Mouse (Mus musculus): ENCODE measurements around the gene Vrk1.

The Vrk1 gene

DNA sequence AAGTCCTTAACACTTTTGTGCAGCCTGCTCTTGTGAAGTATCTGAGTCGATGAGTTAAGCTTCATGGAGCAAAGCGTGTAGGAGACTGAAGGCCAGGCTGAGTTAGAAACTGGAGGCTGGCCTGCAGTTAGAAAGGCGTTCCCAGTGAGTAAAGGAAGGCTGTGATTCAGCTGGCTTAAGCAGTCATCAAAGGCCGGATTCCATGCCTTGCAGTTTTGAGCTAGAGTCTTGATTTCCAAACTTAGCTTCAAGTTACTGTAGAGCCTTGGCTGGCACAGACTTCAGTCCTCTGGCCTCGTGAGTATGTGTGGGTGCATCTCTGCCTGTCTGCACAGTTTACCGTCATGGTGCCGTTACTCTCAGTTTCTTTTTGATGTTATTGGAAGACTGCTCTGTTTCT is 42.2 kb downstream of the Vrk1 start:
- no peak for DNase-seq (ENCODE audit: low spot score)

DNA sequence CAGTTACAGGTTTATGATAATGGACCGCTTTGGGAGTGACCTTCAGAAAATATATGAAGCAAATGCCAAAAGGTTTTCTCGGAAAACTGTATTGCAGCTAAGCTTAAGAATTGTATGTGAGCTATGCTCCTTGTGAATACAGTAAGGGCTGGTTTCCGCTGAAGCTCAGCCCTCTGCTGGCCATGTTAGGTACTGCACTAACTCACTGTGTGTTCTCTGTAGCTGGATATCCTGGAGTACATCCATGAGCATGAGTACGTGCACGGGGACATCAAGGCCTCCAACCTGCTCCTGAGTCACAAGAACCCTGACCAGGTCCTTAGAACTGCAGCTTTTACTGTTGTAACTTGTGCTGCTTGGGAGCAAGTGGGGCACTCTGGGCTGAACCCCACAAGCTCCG is 45.8 kb downstream of the Vrk1 start:
- peak; percentile 68 for DNase-seq (ENCODE audit: low spot score)

DNA sequence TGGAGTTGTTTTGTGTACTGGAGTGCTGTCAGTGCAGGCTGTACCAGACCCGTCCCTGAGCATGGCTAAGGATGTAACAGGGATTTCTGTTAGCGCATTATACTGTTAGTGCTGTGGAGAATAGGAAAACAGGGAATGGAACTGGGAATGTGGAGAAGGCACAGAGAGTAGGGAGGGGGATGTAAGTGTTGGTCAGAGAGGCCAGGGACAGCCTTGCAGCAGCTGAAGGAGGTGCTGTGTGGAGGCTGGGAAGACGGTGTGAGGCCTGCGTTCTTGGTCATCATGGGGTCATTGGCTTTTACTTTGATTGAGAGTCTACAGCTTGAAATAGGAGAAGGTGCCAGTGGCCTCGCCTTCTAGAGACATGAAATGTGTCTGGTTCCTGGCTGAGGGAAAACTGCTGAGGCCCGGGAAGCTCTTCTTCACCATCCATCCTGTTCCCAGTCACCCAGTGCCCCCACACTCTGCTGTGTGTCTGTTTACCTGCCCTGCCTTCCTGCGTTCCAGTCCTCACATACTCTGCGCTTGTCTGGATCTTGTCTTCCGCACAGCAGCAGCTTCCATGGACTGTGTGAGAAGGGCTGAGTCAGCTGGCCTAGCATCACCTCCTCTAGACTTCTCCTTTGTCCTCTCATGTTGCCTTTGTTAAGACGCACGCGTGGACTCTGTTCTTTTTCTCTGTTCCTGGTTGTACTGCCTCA is 50.0 kb downstream of the Vrk1 start:
- DNase-seq (ENCODE audit: low spot score), result no peak

DNA sequence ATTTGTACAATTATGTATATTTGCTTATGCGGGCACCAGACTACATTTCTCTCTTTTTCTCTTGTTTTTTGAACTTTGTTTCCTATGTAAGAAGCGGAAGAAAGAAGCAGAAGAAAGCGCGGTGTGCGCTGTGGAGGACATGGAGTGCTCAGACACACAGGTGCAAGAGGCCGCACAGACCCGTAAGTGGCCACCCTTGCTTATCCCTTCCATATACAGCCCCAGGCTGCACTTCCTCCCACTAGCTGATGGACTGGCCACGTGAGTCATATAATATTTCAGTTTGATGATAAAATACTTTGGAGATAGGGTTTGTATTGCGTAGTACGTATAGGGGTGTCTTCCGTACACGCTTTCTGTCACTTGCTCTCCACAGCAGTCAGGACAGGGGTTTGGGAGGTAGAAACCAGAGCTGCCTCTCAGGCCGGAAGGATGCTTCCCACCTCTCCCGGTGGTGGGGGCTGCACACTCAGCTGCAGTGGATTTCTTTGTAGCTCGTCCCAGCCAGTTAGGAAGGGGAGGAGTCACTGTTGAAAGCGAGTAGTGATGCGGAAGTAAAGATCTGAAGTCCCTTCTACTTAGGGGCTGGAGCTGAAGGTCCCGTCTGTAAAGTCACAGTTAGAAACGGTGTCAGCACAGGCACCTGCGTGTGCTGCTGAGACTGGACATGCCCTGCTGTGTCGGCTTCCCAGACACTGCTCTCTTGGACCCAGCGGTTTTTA is 60.6 kb downstream of the Vrk1 start:
- DNase-seq (ENCODE audit: low spot score), result no peak

DNA sequence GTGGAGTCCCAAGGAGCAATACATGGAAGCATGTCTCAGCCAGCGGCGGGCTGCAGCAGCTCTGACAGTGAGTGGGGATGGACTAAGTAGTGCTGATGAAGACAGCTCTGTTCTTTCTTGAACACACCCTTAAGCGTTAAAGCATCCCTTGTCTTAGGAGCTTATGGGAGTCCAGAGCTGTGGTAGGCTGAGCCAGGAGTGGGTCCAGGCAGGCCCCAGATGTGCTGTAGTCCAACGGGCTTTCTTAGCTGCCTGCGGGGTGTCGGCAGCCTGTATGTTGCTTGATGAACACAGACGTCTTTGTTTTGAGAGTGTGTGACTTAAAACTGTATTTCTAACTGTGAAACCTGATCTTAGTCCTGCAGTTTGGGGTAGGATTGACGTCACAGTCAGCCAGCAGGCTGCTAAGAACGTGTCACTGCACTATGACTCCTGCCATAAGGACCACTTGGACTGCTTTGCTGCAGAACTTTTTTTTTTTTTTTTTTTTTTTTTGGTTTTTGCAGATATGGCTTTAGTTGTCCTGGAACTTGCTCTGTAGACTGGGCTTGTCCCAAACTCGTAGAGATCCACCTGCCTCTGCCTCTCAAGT is 61.6 kb downstream of the Vrk1 start:
- no peak for DNase-seq (ENCODE audit: low spot score)

DNA sequence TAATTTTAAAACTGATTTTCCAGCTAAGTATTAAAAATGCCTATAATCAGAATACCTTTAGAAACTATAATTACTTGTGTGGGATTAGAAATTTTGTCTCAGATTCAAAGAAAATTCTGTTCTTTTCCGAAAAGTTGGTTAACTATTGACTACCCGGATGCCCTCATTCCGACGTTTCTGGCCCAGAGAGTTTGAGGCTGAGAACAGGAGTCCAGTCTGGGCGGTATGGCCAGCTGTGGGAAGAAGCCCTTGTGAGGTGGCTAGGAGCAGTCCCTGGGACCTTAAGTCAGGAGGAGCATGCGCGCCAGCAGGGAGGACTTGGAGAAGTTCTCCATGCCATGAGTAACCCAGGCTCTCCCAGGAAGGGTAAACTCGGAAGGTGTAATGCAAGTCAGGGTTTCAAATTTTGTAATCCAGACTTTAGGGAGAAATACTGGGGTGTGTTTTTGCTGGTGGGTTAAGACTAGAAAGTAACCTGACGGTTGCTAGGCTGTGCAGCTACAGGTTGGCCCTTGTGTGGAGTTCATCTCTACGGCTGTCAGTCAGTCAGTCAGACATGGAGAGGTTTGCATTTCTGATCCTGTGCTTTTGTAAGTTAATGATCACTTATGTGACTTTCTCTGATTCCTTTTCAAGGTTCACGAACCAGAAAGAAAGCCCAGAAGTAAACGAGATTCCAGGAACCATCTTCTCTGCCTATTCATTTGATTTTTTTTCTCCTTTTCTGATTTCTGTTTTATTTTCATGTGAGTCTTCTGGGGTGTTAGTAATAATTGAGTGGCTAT is 64.5 kb downstream of the Vrk1 start:
- no peak for DNase-seq (ENCODE audit: low spot score)

DNA sequence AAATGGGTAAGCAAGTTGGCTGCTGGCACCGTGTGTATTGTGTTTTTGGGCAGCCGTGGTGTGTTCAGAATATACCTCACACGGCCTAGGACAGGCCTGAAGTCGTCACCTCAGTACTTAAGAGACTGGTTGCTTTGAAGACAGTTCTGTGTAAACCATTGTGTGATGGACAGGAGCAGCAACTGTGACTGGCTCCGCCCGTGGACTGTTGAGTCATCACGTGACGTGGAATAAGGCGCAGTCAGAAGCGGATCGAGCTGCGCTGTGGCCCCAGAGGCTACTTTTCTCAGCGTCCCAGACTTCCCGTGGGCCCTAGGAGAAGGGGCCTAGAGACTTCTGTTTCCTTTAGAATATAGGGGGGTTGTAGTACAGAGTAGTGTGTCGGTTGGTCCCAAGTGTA is 66.1 kb downstream of the Vrk1 start:
- DNase-seq (ENCODE audit: low spot score), result no peak

DNA sequence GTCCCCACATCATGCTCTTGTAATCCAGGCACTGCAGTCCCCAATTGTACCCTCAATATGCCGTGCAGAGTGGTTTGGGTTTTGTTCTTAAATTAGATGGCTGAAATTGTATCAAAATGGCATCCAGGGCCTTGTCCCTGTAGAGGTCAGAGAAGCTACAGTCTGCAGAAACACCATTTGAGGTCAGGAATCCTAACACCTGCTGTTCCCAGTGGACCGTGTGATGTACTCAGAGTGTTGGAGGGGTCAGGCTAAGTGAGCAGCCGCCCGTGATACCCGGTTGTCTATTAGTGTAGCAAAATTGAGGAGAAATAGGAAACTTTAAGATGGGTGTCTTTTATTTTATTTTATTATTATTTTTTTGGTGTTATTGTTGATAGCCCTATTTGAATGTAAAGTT is 70.5 kb downstream of the Vrk1 start:
- DNase-seq (ENCODE audit: low spot score), result no peak

DNA sequence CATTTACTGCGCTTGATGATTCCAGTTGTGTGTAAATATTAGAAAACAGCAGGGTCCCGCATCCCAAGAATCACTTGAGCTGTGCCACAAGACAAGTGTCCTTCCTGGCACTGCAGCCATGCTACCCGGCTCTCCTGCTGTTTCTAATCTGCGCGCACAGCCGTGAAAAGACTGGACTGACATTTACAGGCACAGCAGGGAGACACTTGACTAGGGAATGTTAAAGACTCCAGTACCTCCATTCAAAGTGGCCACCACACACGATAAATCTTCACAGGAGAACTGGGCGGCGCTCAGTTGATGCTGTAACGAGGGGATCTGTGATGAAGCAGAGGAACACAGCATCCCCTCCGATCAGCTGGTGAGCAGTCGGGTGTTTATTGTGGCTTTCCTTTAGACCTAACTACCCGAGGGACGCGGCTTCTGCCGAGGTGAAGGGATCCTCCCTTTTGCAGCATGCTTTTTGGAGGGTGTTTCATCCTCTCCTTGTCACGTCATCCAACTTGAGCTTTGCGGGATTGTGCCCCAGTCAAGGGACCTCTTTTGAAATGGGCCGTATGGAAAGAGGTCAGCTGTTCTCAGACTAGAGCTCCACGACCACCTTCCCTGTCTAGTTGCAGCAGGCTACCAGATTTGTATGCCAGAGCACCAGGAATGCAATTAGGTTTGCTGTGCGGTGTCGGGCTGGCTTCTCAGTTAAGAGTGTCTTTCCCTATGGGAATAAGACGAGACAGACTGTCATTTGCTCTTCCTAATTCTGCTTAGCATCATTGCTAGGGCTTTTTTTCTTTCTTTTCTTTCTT is 71.1 kb downstream of the Vrk1 start:
- no peak for DNase-seq (ENCODE audit: low spot score)

DNA sequence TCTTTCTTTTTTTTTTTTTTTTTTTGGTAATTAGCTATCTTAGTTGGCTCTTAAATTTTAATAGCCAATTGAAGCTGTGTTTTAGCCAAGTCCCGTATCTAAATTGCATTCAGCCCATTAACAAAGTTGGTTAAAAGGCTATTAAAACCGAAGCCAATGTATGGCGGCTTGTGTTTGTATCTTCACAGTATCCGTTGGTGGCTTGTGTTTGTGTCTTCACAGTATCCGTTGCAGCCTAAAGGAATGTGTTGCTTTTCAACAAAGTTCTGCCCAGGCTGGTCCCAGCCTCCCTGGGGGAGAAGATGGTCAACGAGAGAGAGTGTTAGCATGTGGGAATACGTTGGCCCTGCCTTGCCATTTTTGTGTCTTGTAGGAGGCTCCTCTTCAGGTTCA is 71.7 kb downstream of the Vrk1 start:
- no peak for DNase-seq (ENCODE audit: low spot score)

DNA sequence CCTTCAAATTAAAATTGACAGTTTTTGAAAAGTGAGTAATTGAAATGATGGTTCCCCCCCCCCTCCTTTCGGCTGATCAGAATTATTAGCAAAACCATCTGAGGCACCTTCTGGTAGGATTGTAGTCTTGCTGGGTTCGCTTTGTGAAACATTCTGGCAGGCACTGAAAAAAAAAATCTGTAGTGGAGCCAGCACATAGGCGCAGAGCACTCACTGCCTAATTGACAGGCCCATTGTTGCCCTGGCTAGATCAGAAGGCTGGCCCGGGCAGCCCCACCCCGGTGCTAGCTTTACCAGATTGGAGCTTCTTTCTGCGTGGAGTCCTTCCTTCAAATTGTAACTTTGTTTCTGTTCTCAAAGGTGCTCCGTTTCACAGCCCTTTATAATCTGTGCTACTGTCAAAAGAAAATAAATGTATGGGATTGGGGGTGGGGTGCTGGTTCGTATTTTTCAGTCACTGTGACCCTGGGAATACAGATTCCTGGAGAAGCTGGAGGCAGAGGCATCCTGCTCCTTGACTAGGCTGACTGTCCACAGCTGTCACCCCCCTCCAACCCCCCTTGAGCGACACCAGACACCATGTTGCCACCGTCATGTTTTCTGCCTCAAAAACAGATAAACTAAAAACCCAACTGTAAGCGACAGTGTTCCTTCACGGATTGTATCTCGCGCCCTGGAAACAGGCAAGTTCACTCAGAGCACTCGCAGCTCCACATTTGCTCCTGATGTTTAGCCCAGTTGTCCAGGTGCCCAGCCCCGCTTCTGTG is 72.3 kb downstream of the Vrk1 start:
- DNase-seq (ENCODE audit: low spot score), result no peak

DNA sequence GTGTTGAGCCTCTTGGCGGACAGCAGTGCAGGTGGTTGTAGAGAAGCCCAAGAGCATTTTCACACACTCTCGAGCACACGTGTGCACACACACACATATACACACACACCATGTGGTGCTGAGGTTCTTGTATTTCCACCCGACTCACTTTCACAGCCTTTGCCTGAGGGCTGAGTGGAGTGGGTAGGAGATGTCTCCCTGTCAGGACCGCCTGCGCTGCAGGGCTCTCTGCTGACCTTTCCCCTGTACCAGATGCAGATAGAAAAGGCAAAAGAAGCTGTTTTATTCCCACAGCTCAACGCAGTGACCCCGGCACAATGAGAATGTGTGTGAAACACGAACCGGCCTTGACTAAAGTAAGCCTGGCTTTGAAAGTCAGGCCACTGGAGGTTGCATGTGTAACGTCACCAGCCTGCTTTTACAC is 72.9 kb downstream of the Vrk1 start:
- DNase-seq (ENCODE audit: low spot score), result no peak

DNA sequence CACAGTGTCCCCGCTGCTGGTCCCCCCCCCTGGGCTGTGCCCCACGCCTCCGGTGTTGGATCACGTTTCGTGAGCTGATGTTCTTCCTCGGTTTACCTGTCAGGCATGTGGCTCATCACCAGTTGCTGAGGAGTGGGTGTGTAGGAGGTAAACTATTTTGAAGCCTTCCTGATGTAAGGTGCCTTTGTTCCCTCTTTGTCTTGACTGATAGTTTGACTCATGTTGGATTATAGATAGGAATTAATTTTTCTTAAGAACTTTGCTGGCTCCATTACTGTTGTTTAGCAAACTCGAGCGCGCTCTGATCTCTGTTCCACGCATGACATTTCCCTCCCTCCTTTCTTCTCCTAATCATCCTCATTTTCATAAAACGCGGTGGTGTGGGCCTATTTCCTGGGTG is 74.1 kb downstream of the Vrk1 start:
- no peak for DNase-seq (ENCODE audit: low spot score)

DNA sequence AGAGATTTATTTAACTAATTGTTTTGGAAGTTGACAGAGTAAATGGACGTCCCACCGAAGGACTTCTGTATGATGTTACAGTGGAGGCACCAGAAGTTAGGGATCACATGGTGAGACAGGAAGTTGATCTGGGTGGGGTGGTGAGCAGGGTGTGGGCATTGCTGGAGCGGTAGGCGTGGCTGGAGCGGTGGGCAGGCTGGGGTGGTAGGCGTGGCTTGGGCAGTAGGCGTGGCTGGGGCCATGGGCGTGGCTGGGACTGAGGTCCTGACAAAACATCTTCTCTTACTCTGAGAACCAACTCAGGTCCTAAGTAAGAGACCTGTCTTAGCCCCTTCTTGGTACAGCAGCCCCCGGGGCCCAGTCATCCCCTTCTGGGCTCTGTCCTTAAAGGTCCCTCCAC is 84.8 kb downstream of the Vrk1 start:
- no peak for DNase-seq (ENCODE audit: low spot score)

DNA sequence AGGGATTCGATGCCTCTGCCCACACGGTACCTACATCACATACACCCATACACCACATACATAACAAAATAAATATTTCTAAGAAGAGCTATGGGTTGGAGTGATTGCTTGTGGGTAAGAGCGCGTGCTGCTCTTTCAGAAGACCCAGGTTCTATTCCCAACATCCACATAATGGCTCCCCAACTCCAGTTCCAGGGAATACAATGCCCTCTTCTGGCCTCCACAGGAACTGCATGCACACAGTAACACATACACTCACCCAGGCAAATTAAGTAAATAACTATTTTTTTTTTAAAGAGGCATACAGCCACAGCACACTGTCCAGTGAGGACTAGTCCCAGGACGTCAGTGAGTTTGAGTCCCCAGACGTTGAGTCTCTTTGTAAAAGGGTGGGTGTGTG is 92.0 kb downstream of the Vrk1 start:
- no peak for DNase-seq (ENCODE audit: low spot score)

DNA sequence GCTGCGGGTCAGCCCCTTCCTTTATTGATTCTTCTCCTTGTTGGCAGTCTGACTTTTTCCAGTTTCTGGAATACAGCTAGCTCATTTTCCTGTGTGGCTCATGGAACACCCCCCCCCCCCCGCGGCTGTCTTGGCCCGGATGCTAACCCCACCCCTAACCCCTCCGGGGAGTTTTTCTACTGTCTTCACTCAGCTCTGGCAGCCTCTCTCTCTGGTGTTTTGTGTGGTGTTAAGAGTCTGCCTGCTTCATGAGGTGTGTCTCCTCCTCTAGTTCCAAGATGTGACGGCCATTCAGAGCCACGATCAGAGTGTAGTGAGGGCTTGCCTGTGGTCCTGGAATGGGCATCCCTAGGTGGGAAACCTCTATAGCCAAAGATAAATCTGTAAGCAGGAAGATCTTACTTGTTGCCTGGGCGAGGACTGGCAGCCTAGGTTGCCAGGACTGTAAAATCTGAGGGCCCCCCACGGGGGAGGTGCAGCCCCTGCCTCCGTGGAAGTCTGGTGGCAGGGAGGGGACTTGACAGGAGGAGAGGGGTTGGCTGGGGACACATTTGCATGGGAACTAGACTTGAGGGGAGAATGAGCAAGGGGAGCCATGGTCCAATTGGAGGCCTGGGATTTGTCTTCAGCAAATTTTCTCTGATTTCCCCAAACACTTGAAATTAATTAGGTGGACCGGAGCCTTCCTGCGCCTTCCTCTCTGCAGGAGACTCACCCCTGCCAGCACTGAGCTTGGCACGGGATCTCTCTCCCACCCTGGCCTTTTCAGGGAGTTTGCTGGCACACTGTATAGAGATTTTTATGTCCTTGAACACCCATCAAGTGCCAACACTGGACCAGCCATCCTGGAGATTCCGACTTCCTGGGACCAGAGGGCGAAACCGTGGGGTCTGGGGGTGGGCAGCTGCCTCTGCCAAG is 93.0 kb downstream of the Vrk1 start:
- no peak for DNase-seq (ENCODE audit: low spot score)

DNA sequence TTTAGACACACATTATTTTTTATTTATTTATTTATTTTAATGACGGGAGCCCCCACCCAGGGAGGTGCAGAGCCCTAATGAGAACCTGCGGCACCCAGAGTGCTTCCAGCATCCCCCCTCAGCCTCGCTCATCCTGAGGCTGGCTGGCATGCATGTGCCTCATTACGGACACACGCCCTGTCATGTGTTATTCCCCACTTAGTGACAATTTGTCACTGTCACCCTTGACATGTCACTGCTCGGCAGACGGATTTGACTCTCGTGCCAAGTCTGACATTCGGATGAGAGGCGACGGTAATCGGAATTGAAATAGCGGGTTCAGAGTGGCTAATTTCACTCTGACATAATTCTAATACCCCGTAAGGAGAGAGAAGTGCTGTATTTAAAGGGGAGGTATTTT is 97.2 kb downstream of the Vrk1 start:
- DNase-seq (ENCODE audit: low spot score), result no peak

DNA sequence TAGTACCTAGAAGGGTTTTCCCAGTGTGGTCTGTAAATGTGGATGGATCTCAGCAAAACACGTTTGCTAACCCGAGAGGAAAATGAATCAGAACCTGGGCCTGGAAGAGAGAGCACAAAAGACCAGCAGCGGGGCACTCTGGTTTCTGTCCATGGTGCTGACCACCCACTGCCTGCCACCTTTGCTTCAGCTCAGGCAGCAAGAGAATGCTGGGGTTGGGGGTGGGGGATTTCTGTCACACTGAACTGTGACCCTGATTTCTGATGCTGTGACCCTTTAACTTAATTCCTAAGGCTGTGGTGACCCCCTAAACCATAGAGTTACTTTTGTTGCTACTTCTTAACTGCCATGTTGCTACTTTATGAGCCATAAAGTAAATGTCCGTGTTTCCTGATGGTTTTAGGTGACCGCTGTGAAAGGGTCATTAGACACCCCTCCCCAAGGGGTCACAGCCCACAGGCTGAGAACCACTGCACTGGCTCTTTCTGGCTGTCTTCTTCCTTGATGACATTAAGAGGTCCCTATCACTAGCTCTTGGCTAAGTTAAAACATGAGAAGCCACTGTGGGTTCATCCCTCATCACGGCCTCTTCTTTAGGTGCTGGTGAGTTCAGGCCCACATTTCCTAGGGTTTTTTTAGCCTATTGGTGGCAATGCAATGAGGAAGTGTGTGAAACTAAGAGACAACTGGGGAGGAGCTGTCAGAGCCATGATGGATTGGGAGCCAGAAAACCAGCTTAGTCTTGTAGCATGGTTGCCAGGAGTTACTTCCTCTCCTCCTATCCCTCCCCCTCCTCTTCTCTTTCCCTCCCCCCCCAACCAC is 105.3 kb downstream of the Vrk1 start:
- DNase-seq (ENCODE audit: low spot score), result no peak

DNA sequence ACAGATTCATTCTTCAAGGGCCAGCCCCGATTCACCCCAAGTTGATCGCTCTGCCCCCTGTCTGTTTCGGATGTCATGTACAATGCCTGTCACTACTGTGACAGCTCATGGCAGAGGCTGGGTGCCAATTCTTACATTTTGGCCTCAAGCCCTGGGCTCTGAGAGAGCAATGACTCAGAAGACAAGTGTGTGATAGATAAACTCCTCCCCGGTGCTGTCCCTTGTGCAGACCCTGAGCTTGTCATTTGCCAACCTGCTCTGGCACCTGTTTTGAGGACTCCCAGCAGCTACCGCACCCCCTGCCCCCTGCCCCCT is 105.8 kb downstream of the Vrk1 start:
- no peak for DNase-seq (ENCODE audit: low spot score)

Data from T-cell, adult 2 months (primary cell).